8 mouse cellular contexts compared by ENCODE assay signal in the genomic region with DNA sequence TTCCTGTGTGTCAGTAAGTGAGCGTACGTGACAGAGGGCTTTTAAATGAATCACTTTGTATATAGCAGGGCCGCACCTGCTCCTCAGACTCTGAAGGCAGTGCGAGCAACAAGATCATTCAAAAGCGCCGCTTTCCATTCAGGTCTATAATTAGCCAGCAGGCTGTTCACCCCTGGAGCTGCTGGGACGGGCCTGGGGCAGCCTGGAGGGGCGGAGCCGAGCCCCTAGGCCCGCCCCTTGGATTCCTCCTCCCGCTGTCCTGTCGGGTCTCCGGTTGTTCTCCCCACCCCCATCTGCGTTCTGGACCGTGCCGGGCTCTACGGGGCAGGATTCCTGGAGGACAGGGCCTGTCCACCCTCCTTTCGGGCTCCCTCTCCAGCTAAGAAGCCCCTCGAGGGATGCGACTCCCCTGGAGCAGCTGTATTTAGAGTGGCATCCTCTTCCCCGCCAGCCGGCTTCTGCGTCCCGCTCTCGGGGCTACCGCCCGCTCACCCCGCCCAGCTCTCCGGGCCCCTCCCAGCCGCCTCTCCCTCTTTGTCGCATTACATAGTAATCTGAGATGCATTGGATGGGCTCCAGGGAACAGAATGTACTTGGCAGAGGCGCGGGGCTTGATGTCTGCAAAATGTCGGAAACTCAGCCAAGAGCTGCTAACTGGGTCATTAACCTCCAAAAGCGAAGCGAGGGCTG.
DNase-seq lines count a peak whose midpoint lies in the region; ATAC-seq and TF ChIP-seq lines count a peak whose summit lies in the region.

No protein-coding gene starts in this region.

- no peaks in the 10 kb centered on the region for H3K27me3 ChIP-seq in intestine, postnatal 0 days (replicated peaks; ENCODE audit: control insufficient read depth, insufficient read depth, low read length)
- peaks cover 78% of the 10 kb centered on the region for H3K27me3 ChIP-seq in midbrain, embryonic 10.5 days (ENCODE audit: low read depth, poor library complexity, severe bottlenecking)

- peak; percentile 80 for ATAC-seq in granulocyte monocyte progenitor cell, adult 5-6 weeks (replicated peaks; ENCODE audit: poor library complexity, severe bottlenecking)
- ATAC-seq in intestine, postnatal 0 days: peak; percentile 93

- H3K4me2 ChIP-seq in intestine, postnatal 0 days (replicated peaks; ENCODE audit: low read depth): peak overlapping the region; percentile 86

- peak overlapping the region; percentile 89 for H3K27ac ChIP-seq in intestine, postnatal 0 days (ENCODE audit: low read depth, low read length)
- H3K27ac ChIP-seq in midbrain, embryonic 10.5 days (replicated peaks): peak overlapping the region; percentile 94

- peak overlapping the region; percentile 59 for H3K9ac ChIP-seq in intestine, postnatal 0 days (ENCODE audit: low read depth, low read length)

- H3K4me3 ChIP-seq in intestine, postnatal 0 days (ENCODE audit: low read depth, low read length): peak overlapping the region; percentile 46
- peak overlapping the region; percentile 74 for H3K4me3 ChIP-seq in midbrain, embryonic 10.5 days

- H3K36me3 ChIP-seq in intestine, postnatal 0 days (ENCODE audit: control insufficient read depth, insufficient read depth): no peaks in the 10 kb centered on the region
- H3K36me3 ChIP-seq in midbrain, embryonic 10.5 days: no peaks in the 10 kb centered on the region

- no peak for TF ChIP-seq CTCF in intestine, postnatal 0 days (IDR thresholded peaks at IDR 0.05; ENCODE audit: low read depth)

- H3K9me3 ChIP-seq in intestine, postnatal 0 days (ENCODE audit: control insufficient read depth): no peaks in the 10 kb centered on the region
- no peaks in the 10 kb centered on the region for H3K9me3 ChIP-seq in midbrain, embryonic 10.5 days (replicated peaks)

- 0% methylated on average over 36 of the region's 36 CpGs for WGBS in intestine, postnatal 0 days
- WGBS in midbrain, embryonic 10.5 days: under 1% methylated on average over 36 of the region's 36 CpGs

- H3K4me1 ChIP-seq in intestine, postnatal 0 days (replicated peaks; ENCODE audit: control insufficient read depth, insufficient read depth, low read length): peaks cover 7% of the 10 kb centered on the region; the same call in 1 of the 2 replicates
- peaks cover 23% of the 10 kb centered on the region for H3K4me1 ChIP-seq in midbrain, embryonic 10.5 days

- intact Hi-C loops in left cerebral cortex, postnatal 36 days (cut with DNase I): loop anchor here (1.0 to 10.0 kb wide), 5 partner anchors 43 to 1071 kb away; partner anchors contain the start of genes Bcl6 and Gm37419

- DNase-seq in adrenal gland, adult 8-10 months: peak; percentile 97
- peak; percentile 93 for DNase-seq in embryo, embryonic 9.5 days (ENCODE audit: extremely low spot score)
- peak; percentile 89 to 94 for DNase-seq in left cerebral cortex, postnatal 36 days (ENCODE audit: low spot score in 2 of 2)
- DNase-seq in midbrain, embryonic 10.5 days (ENCODE audit: low spot score): peak; percentile 89
- peak; percentile 84 for DNase-seq in right cerebral cortex, postnatal 4 days
- DNase-seq in yolk sac, embryonic 10.5 days (ENCODE audit: low spot score): peak; percentile 89

Comparison
In these comparisons a context has a peak if more than half of its experiments do, and no peak if none do; other contexts are left out.
1. Peak in every context shown above with its lines: DNase-seq, ATAC-seq, H3K4me3 ChIP-seq and H3K27ac ChIP-seq.